Mouse (Mus musculus) WW6 (cell line): ENCODE data around the gene Arhgap10.

ENCODE experiments used
- DNase-seq: peaks from one replicate; pipeline ENCODE4 v3.0.0-alpha.2; 2013; ENCODE audit warnings: low read depth, low spot score

The Arhgap10 gene

DNA sequence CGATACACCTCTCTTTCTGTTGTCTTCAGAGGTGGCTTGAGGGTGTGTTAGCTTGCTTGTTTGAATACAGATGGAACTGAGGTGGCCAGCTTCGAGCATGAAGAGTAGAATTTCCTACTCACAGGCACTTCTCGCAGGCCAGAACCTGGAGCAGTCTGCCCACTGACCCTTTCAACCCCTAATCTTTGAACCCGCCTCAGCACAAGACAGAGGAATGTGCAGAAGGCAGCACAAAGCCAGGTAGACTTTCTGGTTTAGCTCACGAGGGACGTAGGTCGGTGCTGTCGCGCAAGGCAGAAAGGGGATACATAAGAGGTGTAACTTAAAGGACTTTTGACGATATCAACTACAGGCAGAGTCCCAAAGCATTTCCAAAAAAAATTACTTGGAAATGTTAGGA, 908 bp downstream of the Arhgap10 start:
- DNase-seq, result peak; percentile 14

DNA sequence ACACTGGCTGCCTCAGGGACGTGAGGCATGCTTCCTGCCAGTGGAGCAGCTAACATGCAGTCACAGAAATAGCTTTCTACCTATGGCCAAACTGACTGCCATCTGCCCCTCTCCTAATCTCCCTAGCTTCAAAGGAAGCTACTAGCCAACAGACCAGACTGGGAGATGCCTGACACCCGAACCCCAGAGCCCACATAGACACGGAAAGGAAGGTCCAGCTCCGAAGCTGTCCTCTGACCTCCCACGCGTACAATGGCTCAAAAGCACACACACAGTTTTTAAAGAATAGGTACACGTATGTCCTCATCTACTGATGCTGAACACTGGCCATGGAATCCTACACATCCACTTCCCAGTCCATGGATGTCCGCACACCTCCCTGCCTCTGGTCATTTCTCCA, 2.0 kb downstream of the Arhgap10 start:
- DNase-seq, result no peak

DNA sequence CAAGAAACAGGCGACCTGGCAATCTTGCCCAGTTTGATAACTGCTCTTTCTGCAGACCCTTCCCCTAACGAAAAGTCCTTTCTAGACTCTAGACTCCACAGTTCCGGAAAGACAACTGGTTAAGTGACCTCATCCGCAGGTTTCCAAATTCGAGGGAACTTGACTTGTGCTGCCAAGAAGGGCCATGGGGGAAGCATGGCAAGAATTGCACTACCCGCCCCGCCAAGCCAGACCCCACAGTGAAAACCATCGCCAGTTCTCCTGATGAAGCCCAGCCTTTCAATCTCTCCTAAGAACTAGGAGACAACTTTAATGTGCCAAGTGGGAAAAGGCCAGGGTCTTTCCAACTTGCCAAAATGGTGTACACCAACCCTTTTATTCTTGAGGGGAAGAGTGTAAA, 2.6 kb downstream of the Arhgap10 start:
- DNase-seq, result no peak

DNA sequence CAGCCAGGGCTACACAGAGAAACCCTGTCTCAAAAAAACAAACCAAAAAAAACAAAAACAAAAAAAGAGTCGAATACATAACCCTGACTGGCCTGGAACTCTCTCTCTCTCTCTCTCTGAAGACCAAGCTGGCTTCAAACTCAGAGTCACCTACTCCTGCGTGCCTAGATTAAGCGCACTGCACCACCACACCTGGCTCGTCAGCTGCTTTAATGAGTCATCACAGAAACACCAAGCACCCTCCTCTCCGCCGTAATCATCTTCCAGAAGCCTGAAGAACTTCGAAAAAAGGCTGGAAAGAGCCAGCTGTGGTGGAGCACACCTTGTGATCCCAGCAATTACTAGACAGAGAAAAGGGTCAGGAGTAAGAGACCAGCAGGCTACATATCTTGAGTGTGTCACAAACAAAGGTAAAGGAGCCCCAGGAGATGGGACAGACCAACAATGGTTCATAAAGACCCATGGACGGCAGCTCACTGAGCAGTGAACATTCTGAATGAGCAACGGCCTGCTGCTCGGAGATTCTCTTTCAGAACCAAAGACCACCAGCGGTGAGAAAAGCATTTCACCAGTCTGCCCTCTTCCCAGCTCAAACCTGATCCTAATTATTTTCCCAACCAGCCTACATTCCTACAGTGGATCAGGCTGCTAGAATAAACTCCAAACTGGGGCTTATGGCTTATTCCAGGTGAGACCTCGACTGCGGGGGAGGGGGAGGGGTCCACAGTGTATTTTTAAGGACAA, 5.8 kb downstream of the Arhgap10 start:
- no peak for DNase-seq

DNA sequence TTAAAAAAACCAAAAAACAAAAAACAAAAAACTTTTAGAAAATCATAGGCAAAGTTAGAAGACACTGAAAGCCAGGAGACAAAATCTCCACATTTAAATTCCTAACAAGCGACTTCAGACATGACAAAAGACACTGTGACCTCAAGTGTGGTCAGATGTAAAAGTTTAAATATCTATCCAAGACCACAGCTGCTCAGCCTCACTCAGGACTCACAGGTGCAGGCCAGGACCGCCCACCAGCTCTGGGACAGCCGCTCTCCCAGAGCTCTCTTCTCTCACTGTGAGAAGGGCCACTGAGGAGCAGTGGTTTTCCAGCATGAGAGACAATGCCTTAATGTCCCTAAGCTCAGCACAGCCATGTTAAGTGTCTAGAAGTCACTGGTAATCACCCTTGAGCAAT, 7.3 kb downstream of the Arhgap10 start:
- no peak for DNase-seq

DNA sequence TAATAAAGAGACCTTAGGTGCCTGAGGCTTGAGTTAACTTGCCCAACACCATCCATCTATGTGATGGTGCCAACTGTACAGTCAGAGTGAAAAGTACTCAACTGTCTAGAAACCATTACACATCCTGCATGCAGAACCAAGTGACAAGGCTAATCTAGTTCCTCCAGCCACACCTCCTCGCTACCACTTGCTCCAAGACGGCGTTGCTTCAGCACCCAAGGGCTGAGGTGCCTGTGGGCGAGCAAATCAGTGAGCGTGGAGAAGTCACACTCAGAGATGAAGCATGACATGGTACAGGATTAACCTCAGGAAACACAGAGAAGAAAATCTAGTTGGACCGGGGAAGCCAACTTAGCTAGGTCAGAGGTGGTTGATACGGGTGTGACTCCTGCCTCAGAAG, 8.7 kb downstream of the Arhgap10 start:
- no peak for DNase-seq

DNA sequence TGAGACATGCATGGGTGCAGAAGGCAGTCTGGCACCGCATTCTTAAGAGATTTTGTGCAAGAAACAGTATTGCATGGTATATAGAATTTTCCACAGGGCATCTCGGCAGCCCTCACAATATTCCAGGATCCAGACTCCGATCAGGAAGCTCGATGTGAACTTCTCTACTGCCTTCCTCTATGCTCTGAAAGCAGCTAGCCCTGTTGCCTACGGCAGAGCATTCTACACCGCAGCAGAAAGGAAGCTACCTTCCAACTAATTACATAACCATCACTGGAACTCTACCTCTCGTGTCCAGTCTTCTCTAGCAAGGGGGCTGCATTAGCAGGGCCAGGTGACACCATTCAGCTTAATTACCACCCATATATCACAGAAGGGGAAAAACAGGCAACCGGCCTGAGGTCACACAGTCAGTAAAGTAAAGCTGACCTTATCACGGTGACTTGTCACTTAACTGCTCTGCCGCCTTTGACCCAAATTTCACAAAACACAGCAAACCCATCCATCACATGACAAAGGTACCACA, 10.2 kb downstream of the Arhgap10 start:
- no peak for DNase-seq

DNA sequence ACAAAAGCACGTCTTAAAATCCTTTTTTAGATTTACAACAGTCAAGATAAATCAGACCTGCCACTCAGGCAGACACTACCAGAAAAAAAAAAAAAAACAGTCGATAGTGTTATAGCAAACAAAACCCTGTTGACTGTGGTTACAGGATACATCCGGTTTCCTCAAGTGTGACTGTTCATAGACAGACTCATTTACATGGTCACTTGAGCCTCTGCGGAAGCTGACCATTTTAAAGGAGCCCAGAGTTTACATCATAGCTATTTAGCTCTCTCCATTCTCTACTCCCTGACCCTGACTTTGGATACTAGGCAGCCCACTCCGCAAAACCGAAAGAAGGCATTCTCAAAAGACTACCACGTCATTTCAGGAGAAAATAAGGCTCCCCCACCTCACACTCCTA, 11.2 kb downstream of the Arhgap10 start:
- DNase-seq, result no peak

DNA sequence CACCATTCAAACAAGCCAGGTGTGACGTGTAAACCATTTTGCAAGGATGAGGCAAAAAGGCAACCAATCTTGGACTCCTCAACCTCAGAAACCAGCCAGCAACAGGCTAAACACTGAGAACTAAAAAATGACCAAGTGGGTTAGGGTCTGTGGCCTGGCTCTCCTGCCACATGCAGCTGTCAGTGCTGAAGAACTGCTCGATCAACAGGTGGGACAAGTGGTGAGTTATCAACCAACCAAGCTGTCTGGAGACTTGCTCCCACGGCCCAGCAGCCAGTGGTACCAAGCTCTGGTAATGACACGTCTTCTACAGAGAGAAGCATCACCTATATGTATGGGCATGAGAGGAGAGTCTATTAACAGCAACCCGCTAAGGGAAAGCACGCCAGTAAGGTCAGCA, 15.2 kb downstream of the Arhgap10 start:
- DNase-seq, result no peak

DNA sequence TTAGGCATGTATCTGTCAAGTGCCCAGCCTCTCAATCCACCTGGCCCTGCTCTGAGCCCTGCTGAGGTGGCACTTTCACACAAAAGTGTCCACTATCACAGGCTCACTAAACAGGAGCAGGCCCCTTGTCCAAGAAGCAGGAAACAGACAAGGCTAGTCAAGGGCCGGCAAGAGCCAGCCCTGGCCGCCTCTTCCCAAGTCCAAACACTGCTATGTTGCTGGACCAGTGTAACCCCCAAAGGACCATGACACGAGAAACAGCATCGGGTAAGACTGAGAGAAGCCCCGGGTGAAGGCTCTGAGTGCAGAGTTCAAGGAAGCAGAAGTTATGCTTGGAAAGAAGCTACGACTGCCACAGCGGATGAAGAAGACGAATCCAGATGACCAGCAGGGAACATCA, 16.6 kb downstream of the Arhgap10 start:
- DNase-seq, result no peak

DNA sequence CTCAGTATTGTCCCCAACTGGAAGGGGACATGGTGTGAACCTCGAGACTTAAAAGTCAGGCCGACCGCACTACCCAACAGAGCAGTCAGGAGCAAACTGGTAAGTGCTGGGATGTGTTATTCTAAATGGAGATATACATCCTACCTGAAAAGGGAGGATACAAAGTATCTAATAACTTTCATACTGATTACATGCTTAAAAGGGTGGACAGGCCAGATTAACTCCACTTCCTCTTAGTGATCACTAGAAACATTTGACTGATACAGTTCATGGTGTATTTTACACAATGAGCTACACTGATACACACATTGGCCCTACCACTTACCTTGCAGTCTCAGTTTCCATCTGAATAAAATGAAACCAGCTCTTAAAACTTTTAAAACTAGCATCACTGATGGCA, 17.5 kb downstream of the Arhgap10 start:
- no peak for DNase-seq

DNA sequence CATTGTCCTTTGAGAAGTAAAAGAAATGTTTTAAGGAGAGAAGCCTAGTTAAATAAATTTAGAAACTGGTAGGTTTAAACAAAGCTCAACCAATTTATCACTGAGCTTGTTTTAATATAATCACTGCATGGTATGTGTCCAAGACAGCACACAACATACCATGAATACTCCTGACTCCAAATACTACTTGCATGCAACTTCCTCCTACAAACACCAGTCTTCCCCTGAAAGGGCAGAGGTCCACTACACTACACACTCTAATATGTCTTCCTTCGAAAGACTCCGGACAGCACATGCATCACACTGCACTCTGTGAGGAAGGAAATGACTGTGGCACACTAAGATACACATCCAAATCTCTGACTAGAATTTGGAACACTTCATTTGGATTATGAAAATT, 20.3 kb downstream of the Arhgap10 start:
- no peak for DNase-seq

DNA sequence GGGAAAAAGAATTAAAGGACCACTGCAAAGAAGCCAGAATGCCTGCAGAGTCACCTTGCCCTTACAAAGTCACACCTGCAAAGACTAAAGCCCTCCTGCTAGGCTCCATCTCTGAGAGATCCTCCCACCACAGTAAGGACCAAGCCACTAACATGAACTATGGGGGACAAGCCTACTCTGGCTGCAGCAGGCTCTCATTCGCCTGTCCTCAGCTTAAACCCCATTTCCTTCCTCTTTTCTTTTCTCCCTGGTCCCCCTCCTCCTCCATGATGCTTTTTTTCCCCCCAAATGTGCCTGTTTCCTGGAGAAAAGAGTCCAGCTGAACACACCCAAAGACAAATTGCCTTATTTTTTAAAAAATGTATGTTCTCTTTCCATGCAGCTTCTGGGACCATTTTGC, 21.5 kb downstream of the Arhgap10 start:
- DNase-seq, result no peak

DNA sequence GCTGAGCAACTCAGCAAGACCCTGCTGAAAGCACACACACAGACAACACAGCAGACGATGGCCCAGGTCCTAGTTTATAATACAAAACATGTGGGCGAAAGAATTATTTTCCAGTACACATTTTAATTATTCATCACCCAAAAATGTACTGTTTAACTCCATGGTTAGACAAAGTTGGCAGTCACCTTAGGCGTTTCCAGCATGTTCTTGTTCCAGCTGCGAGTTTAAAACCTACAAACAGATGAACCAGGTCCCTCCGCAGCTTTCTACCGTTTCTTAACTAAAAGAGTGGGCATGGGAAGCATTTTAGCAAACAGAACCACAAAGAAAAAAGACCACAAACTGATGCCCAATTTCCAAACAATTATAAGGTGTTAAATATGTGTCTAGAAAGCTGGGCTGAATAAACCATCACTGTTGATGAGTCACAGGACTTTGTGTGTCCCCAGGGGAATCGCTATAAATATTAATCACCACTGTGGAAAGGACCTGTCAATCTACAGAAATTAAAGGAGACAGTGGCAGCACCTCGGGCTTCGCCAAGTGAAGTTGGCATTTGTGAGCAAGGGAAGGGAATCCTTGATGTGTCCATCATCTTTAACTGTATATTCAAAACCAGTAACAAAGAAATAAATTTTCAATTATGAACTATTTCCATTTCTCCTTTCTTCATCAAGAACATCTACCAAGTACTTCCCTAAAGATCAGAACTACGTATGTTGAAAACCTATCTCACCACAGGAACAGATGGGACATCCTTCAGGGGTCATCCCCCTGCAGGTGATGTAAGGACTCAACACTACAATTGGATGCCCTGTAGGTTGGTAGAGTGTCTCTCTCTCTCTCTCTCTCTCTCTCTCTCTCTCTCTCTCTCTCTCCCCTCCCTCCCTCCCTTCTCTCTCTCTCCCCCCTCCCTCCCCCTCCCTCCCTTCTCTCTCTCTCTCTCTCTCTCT, 23.1 kb downstream of the Arhgap10 start:
- no peak for DNase-seq

DNA sequence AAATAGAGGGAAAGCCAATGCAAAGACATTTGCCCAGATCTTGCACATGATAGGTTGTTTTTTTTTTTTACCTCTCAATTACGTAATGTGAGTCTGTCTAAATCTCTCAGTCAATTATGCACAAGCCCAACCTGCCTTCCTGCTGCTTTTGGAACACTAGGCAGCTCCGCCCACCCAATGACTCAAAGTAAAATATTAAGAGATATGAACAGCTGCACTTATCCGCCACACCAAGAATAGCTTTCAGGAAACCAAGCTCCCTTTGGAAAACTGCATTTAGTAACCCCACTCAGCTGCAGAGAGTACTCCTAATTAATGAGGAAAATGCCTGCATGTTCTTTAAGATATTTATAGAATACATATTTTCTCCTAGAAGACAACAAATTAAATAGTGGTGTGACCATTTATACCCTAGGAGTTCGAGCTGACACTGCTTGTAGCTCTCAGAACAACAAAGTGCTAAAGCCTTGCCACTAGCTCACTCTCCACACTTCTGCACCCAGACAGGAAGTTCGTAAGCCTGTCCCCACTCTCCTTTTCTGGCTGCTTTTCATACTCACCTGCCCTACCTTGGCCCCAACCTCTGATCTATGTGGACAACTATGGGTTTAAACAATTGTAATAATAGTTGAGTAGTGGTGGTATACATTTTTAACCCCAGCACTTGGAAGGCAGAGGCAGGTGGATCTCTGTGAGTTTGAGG, 25.2 kb downstream of the Arhgap10 start:
- DNase-seq, result no peak

DNA sequence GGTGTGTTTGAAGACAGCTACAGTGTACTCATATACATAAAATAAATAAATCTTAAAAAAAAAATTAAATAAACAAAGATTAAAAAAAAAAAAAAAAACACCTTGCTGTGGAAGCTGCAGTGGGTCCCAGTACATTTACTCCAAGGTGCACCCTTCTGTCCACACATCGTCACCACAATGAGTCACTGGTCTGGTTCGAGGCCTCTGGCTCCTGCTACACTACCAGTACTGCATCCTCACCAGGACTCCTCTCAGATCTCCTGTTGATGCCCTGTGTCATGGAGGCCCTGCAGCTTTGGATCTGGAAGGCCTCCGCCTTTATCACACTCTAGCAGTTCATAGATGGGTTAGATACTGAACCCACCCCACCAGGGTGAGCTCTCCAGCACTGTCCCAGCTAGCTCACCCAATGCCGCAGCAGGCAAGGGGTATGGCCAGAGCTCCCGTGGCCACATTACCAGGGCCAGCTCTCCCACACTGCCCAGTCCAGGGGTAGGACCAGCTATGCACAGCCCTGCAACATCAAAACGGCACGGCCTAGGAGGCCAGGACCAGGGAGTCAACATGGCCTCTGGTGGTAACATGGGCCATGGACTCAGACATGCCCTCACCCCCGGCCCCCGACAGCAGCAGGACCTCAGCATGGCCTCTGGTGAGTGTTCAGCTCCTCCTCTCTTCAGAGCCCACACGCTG, 26.4 kb downstream of the Arhgap10 start:
- no peak for DNase-seq

DNA sequence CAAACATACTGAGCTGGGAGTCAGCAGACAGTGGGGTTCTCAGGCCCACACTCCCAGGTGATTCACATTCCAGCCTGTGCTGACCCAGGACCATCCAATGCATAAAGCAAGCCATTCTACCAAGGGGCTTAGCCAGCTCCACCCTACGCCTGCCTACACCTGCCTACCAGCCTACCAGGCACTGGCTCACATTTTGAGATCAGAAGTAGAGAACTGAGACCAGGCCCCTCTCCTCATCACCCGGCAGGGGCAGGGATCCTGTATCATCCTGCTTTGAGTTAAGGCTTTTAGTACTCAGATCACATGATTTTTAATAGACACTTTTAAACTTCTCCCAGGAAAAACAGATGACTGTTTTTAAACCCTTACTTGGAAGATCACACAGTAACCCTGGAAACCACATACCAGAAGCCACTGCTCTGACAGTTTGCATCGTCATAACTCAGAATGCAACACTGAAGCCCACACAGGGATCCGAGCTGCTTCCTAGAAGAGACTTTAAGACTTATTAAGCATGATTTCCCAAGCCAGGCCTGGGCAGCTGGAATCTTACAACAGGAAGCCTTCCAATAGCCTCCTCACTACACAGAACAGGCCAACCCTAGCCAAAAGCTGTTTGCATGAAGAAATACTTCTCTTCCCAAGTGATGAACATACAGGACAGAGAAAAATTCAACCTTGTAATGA, 27.5 kb downstream of the Arhgap10 start:
- no peak for DNase-seq

DNA sequence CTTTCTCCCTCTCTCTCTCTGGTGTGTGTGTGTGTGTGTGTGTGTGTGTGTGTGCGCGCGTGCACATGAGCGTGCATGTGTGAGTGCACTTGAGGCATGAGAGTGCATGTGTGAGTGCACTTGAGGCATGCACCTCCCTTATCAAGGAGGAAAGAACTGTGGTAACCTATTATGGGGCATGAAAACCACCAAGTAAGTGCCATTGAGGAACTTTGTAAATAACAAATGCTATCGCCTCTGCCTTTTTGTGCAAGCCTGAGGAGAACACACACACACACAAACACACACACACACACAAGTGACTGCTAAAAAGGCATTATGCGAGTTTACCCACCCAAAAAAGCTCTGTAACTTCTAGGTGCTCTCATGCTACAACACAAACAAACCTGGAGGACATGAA, 28.5 kb downstream of the Arhgap10 start:
- DNase-seq, result no peak

DNA sequence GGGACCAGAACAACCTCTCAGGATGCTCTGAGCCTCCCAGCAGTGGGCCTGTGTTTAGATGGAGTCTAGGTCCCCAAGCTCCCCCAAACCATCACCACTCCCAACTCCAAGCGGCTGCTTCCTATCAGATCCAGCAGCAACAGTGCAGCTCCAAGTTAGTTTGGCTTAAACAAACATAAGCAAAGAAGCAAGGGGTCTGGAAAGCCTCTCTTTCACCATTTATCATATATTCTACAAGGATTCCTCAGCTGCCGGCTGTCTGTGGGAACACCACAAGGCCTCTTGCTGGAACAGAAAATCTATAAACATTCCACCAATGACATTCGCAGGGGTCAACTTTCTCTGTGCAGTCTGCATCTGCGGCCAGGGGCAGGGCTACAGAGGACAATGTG, 29.5 kb downstream of the Arhgap10 start:
- DNase-seq, result no peak

DNA sequence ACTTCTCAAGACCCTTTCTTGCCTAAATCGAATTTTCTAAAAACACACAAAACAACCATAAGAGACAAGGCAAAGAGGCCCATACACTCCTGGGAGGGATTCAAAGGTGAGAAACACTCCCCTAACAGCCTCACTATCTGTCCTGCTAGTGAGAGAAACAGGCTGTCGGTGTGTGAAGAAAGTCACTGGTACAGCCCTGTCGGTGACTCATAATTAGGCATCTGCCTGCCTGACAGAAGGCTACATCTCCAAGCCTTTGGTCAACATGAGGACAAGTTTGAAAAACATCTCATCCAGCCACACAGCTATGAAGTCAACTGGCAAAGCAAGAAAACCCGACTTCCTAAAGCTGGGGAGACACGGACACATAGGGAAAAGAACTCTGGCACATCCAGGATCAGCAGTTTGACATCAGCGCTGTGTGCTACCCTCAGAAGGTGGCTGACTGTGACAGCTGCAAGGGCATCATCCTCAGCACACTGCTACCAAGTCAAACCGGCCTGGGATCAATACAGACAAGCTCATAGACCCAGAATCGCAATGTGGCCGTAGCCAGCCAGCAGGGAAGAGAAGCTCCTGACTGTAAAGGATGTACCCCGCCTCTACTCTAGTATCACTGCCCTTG, 30.1 kb downstream of the Arhgap10 start:
- DNase-seq, result no peak
